Mouse (Mus musculus): ENCODE data around the gene Myh4. TPM values are rescaled to one million over a fixed set of nuclear protein-coding genes. Genes with fewer than 3 reads are reported as not detected.

Myh4 gene
- total RNA-seq, 2 experiments from 2014 or later: 1.4 TPM; not detected in 1

Other genes starting within 250 kb of the Myh4 start
- 1 to 10 TPM; 4.9 to 8.9 TPM for gene Tmem220, start 212.9 kb upstream of the Myh4 start, total RNA-seq (2021)
- 10 to 100 TPM; 21.1 to 25.7 TPM for gene Adprm, start 185.4 kb upstream of the Myh4 start, total RNA-seq (2021)
- gene Sco1, start 185.4 kb upstream of the Myh4 start, total RNA-seq (2021): 10 to 100 TPM; 19.7 to 22.1 TPM
- gene Myh3, start 159.7 kb upstream of the Myh4 start, total RNA-seq (2021): under 1 TPM; 0.06 to 0.07 TPM
- gene Myh2, start 67.0 kb upstream of the Myh4 start, total RNA-seq (2021): 1 to 10 TPM in 1 of 2 experiments, not detected in 1; 5.2 TPM
- gene Myh1, start 38.0 kb upstream of the Myh4 start, total RNA-seq (2021): 1 to 10 TPM in 1 of 2 experiments, under 1 TPM in 1; 0.03 to 7.7 TPM
- under 1 TPM in 1 of 2 experiments, not detected in 1; 0.10 TPM for gene Myh8, start 39.1 kb downstream of the Myh4 start, total RNA-seq (2021)
- not detected for gene Myh13, start 83.6 kb downstream of the Myh4 start, total RNA-seq (2021)
- 10 to 100 TPM; 35.5 to 52.9 TPM for gene Gas7, start 217.4 kb downstream of the Myh4 start, total RNA-seq (2021)

Data from adrenal gland, adult 18-20 months (tissue).